In the genomic region with DNA sequence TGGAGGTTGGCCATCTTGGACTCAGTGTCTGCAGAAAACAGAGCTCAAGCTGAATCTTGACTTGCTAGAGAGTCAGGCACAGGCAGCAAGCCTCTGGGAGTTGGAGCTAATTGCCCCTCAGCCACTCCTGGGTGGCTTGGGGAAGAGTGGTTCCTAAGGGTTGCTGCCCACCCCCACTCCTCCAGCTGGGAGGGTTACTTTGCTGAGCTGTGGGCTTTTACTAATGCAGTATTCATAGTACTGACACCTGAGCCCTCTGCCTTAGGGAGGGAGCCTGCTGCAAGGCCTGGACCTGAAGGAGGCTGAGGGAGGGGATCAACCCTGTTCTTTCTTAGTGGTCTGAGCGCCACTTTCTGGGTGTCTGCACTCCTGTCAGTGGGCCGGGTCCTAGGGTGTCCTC, we compare ENCODE assay signal across 13 mouse cellular contexts. TPM values are rescaled to one million over a fixed set of nuclear protein-coding genes. Genes with fewer than 3 reads are reported as not detected.
DNase-seq lines count a peak whose midpoint lies in the region; ATAC-seq lines count a peak whose summit lies in the region.
"Had no signal": no experiment of that assay in that cellular context is flagged by ENCODE, and none has a peak within 500 bp of the region (broad histone marks: within the 10 kb centered on the region; RNA-seq: fewer than 3 reads in every experiment).

No protein-coding gene starts in this region.

- no peak overlapping the region for H3K4me2 ChIP-seq in heart, embryonic 13.5 days
- peak overlapping the region; percentile 66 for H3K4me2 ChIP-seq in forebrain, embryonic 12.5 days
- H3K4me2 ChIP-seq in neural tube, embryonic 13.5 days, result peak overlapping the region; percentile 70

- H3K4me3 ChIP-seq in heart, embryonic 13.5 days, result no peak overlapping the region
- peak overlapping the region; percentile 48 for H3K4me3 ChIP-seq in forebrain, embryonic 12.5 days (replicated peaks)
- peak overlapping the region; percentile 48; the same call in 1 of the 2 replicates for H3K4me3 ChIP-seq in limb, embryonic 10.5 days
- H3K4me3 ChIP-seq in neural tube, embryonic 13.5 days, result peak overlapping the region; percentile 59
- H3K4me3 ChIP-seq: liver, embryonic 12.5 days had no signal

- intact Hi-C loops in heart, postnatal 36 days (cut with DNase I), result no loop called here

- ATAC-seq in heart, embryonic 13.5 days (ENCODE audit: extremely low read depth, insufficient number of reproducible peaks, low FRiP score, low TSS enrichment), result no peak
- ATAC-seq in forebrain, embryonic 12.5 days (ENCODE audit: low FRiP score), result no peak
- ATAC-seq in neural tube, embryonic 13.5 days (ENCODE audit: low read depth), result 0 out of 2 replicates have a peak, but pooled peaks have one; percentile 6
- ATAC-seq: intestine, embryonic 16.5 days; liver, embryonic 12.5 days had no signal

- H3K27me3 ChIP-seq in heart, embryonic 13.5 days (replicated peaks), result no peaks in the 10 kb centered on the region
- H3K27me3 ChIP-seq in forebrain, embryonic 12.5 days, result no peaks in the 10 kb centered on the region
- no peaks in the 10 kb centered on the region for H3K27me3 ChIP-seq in limb, embryonic 10.5 days (ENCODE audit: low read depth, poor library complexity, severe bottlenecking)
- H3K27me3 ChIP-seq in neural tube, embryonic 13.5 days, result no peaks in the 10 kb centered on the region
- H3K27me3 ChIP-seq: liver, embryonic 12.5 days had no signal

- no peaks in the 10 kb centered on the region for H3K9me3 ChIP-seq in heart, embryonic 13.5 days
- H3K9me3 ChIP-seq in forebrain, embryonic 12.5 days, result no peaks in the 10 kb centered on the region
- no peaks in the 10 kb centered on the region for H3K9me3 ChIP-seq in limb, embryonic 10.5 days (replicated peaks)
- no peaks in the 10 kb centered on the region for H3K9me3 ChIP-seq in neural tube, embryonic 13.5 days
- H3K9me3 ChIP-seq: liver, embryonic 12.5 days had no signal

- no peak overlapping the region for H3K27ac ChIP-seq in heart, embryonic 13.5 days (replicated peaks)
- H3K27ac ChIP-seq in forebrain, embryonic 12.5 days, result peak overlapping the region; percentile 69
- peak overlapping the region; percentile 72 for H3K27ac ChIP-seq in limb, embryonic 10.5 days
- H3K27ac ChIP-seq in neural tube, embryonic 13.5 days (replicated peaks), result peak overlapping the region; percentile 92
- H3K27ac ChIP-seq: liver, embryonic 12.5 days had no signal

- WGBS in heart, embryonic 13.5 days, result 90% methylated on average over 2 of the region's 2 CpGs
- 58% methylated on average over 2 of the region's 2 CpGs for WGBS in forebrain, embryonic 12.5 days
- WGBS in limb, embryonic 10.5 days, result 71% methylated on average over 2 of the region's 2 CpGs
- 55% methylated on average over 2 of the region's 2 CpGs for WGBS in neural tube, embryonic 13.5 days

- peaks cover 71% of the 10 kb centered on the region for H3K36me3 ChIP-seq in heart, embryonic 13.5 days
- peaks cover 59% of the 10 kb centered on the region for H3K36me3 ChIP-seq in forebrain, embryonic 12.5 days (replicated peaks)
- peaks cover 75% of the 10 kb centered on the region for H3K36me3 ChIP-seq in limb, embryonic 10.5 days
- peaks cover 63% of the 10 kb centered on the region for H3K36me3 ChIP-seq in neural tube, embryonic 13.5 days

- H3K9ac ChIP-seq in heart, embryonic 13.5 days, result peak overlapping the region; percentile 24; the same call in 1 of the 2 replicates
- H3K9ac ChIP-seq in forebrain, embryonic 12.5 days, result peak overlapping the region; percentile 68
- H3K9ac ChIP-seq in neural tube, embryonic 13.5 days, result peak overlapping the region; percentile 90
- H3K9ac ChIP-seq: liver, embryonic 12.5 days had no signal

- no peak for DNase-seq in heart, postnatal 36 days
- no peak for DNase-seq in limb, embryonic 10.5 days (ENCODE audit: low spot score)
- DNase-seq in right cerebral cortex, postnatal 14 days, result no peak
- DNase-seq in adrenal gland, adult (ENCODE audit: inconsistent age in 2 of 2, low spot score in 1 of 2), result no peak
- DNase-seq in right cerebral cortex, postnatal 25 days, result no peak
- DNase-seq: adrenal gland, postnatal 25 days; cerebellum, adult 9-10 months; lung, postnatal 36 days had no signal

- H3K4me1 ChIP-seq in heart, embryonic 13.5 days, result peaks cover 26% of the 10 kb centered on the region
- H3K4me1 ChIP-seq in forebrain, embryonic 12.5 days, result peaks cover 36% of the 10 kb centered on the region
- H3K4me1 ChIP-seq in limb, embryonic 10.5 days, result peaks cover 27% of the 10 kb centered on the region
- peaks cover 44% of the 10 kb centered on the region for H3K4me1 ChIP-seq in neural tube, embryonic 13.5 days (replicated peaks)

RNA-seq across cellular contexts. Expression of gene Dctn1, which starts 21.2 kb away (rescaled TPM):
- polyA plus RNA-seq in heart, embryonic 13.5 days (2015; fragmentation: Nextera tagmentation; extraction: Ambion mirVana), result 62.3 and 65.9 TPM in 2 replicates
- total RNA-seq in heart, postnatal 36 days (2021), result 100 to 1,000 TPM; 137 to 139 TPM
- polyA plus RNA-seq in forebrain, embryonic 12.5 days (2016; fragmentation: Nextera tagmentation; extraction: Ambion mirVana), result 128 and 137 TPM in 2 replicates
- polyA plus RNA-seq in limb, embryonic 10.5 days (2016; fragmentation: Nextera tagmentation; extraction: Ambion mirVana), result 96.4 and 108 TPM in 2 replicates
- 165 and 176 TPM in 2 replicates for polyA plus RNA-seq in neural tube, embryonic 13.5 days (2015; fragmentation: Nextera tagmentation; extraction: Ambion mirVana)

RNA-seq across cellular contexts. Expression of gene 1700003E16Rik, which starts 30.7 kb away (rescaled TPM):
- 0.55 and 0.64 TPM in 2 replicates for polyA plus RNA-seq in heart, embryonic 13.5 days (2015; fragmentation: Nextera tagmentation; extraction: Ambion mirVana)
- under 1 TPM; 0.16 to 0.39 TPM for total RNA-seq in heart, postnatal 36 days (2021)
- polyA plus RNA-seq in forebrain, embryonic 12.5 days (2016; fragmentation: Nextera tagmentation; extraction: Ambion mirVana), result 1.8 and 2.7 TPM in 2 replicates
- polyA plus RNA-seq in limb, embryonic 10.5 days (2016; fragmentation: Nextera tagmentation; extraction: Ambion mirVana), result 0.80 and 1.6 TPM in 2 replicates
- 2.1 and 3.3 TPM in 2 replicates for polyA plus RNA-seq in neural tube, embryonic 13.5 days (2015; fragmentation: Nextera tagmentation; extraction: Ambion mirVana)

RNA-seq across cellular contexts. Expression of gene Wdr54, which starts 30.7 kb away (rescaled TPM):
- polyA plus RNA-seq in heart, embryonic 13.5 days (2015; fragmentation: Nextera tagmentation; extraction: Ambion mirVana), result 7.0 and 7.5 TPM in 2 replicates
- 1 to 10 TPM; 1.4 to 1.5 TPM for total RNA-seq in heart, postnatal 36 days (2021)
- 12.5 and 15.4 TPM in 2 replicates for polyA plus RNA-seq in forebrain, embryonic 12.5 days (2016; fragmentation: Nextera tagmentation; extraction: Ambion mirVana)
- polyA plus RNA-seq in limb, embryonic 10.5 days (2016; fragmentation: Nextera tagmentation; extraction: Ambion mirVana), result 10.9 and 13.7 TPM in 2 replicates
- 14.9 and 16.0 TPM in 2 replicates for polyA plus RNA-seq in neural tube, embryonic 13.5 days (2015; fragmentation: Nextera tagmentation; extraction: Ambion mirVana)

RNA-seq across cellular contexts. Expression of gene Slc4a5, which starts 32.7 kb away (rescaled TPM):
- 0.11 and 0.37 TPM in 2 replicates for polyA plus RNA-seq in heart, embryonic 13.5 days (2015; fragmentation: Nextera tagmentation; extraction: Ambion mirVana)
- total RNA-seq in heart, postnatal 36 days (2021), result not detected
- polyA plus RNA-seq in forebrain, embryonic 12.5 days (2016; fragmentation: Nextera tagmentation; extraction: Ambion mirVana), result 0.12 and 0.24 TPM in 2 replicates
- polyA plus RNA-seq in limb, embryonic 10.5 days (2016; fragmentation: Nextera tagmentation; extraction: Ambion mirVana), result 0.23 and 0.25 TPM in 2 replicates
- polyA plus RNA-seq in neural tube, embryonic 13.5 days (2015; fragmentation: Nextera tagmentation; extraction: Ambion mirVana), result 0.17 and 0.56 TPM in 2 replicates

RNA-seq across cellular contexts. Expression of gene Rtkn, which starts 51.7 kb away (rescaled TPM):
- 19.5 and 21.6 TPM in 2 replicates for polyA plus RNA-seq in heart, embryonic 13.5 days (2015; fragmentation: Nextera tagmentation; extraction: Ambion mirVana)
- 1 to 10 TPM; 4.6 to 5.5 TPM for total RNA-seq in heart, postnatal 36 days (2021)
- polyA plus RNA-seq in forebrain, embryonic 12.5 days (2016; fragmentation: Nextera tagmentation; extraction: Ambion mirVana), result 19.9 and 20.1 TPM in 2 replicates
- 34.2 and 51.8 TPM in 2 replicates for polyA plus RNA-seq in limb, embryonic 10.5 days (2016; fragmentation: Nextera tagmentation; extraction: Ambion mirVana)
- polyA plus RNA-seq in neural tube, embryonic 13.5 days (2015; fragmentation: Nextera tagmentation; extraction: Ambion mirVana), result 18.9 and 20.7 TPM in 2 replicates

Comparison
In these comparisons a context has a peak if more than half of its experiments do, and no peak if none do; other contexts are left out.
1. H3K9ac ChIP-seq: peak in every context shown above with its lines; median percentile 90 in neural tube, embryonic 13.5 days; 68 in forebrain, embryonic 12.5 days; 24 in heart, embryonic 13.5 days.